Mouse (Mus musculus) frontal cortex, postnatal 36 days (tissue): Measurements from ENCODE around the gene 4930583I09Rik.

Source experiments
- DNase-seq, 2 experiments: peaks; one replicate each; pipeline ENCODE4 v3.0.0; 2022; ENCODE audit warnings: low spot score in 2 of 2

The 4930583I09Rik gene

GRCm38 (mm10) chr17:64802168-64802955, 33.5 kb downstream of the 4930583I09Rik start:
- no peak for DNase-seq

GRCm38 (mm10) chr17:64792623-64793022, 43.2 kb downstream of the 4930583I09Rik start:
- no peak for DNase-seq

GRCm38 (mm10) chr17:64792076-64792475, 43.8 kb downstream of the 4930583I09Rik start:
- DNase-seq = no peak

GRCm38 (mm10) chr17:64789175-64789574, 46.7 kb downstream of the 4930583I09Rik start:
- DNase-seq = no peak

- DNase-seq = no peak
Measured at GRCm38 (mm10) chr17:64788301-64788700, 47.6 kb downstream of the 4930583I09Rik start.

GRCm38 (mm10) chr17:64785961-64786360, 49.9 kb downstream of the 4930583I09Rik start:
- DNase-seq = no peak
